Mouse (Mus musculus) embryo, embryonic 9.5 days (tissue): ENCODE results near the gene Pdia6.

ENCODE experiments used
- DNase-seq: peaks from one replicate; pipeline ENCODE4 v3.0.0-alpha.2; 2017; ENCODE audit errors: extremely low spot score

The Pdia6 gene

DNA sequence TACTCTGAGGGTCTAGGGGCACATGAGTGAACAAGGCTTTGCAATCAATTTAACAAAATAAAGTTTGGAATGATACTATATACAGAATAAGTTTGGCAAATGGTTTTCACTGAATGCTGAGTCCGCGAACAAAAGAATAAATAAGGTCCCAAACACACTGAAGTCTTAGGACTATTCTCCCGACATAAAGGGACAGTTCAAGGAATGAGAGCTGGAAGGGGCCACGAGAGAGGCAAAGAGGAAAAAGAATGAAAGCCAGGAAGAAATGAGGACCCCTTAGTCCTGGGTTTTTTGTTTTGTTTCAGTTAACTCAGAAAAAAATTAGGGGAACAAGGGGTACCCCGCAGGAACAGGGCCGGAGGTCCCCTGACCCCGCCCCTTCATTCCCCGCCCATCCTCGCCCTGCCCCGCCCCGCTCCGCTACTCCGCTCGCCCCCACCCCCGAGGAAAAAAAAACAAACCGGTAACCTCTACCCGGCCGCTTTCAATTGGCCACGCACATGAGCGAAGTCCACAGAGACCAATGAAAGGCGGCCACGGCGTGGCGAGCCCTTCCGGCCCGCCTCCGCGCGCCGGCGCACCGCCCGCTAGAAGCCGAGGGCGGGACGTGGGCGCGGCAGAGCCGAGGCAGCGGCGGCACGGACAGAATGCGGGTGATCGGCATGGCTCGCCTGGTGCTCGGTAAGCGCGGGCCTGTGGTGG is at the start of gene Pdia6:
Gene Pdia6, plus strand, starts transcription at position 575 of the 702 bp plus-strand sequence.
- DNase-seq, result peak; percentile 93

DNA sequence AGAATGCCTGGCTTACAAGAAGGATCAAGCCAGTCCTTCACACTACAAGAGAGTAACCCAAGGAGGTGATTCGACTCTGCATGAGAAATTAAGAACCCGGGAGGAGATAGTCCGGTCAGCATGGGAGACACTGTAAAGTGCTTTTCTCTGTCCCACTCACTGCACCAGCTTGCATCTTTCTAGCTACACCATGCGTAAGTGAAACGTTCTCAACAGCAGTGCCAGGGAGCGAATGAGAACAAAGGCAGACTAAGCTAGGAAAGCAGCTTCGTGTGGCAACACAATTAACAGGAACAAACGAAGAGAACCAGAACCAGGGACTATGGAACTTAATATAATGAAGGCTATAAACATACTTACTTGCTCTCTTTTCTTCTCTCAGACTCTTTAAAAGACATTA is 48.0 kb upstream of the Pdia6 start:
- no peak for DNase-seq

- DNase-seq, result no peak
Measured at GRCm38 (mm10) chr12:17219107-17219506, 47.2 kb upstream of the Pdia6 start.

- DNase-seq, result no peak
Measured at GRCm38 (mm10) chr12:17220631-17221030, 45.7 kb upstream of the Pdia6 start.

- no peak for DNase-seq
Measured at GRCm38 (mm10) chr12:17221891-17222428, 44.4 kb upstream of the Pdia6 start.

GRCm38 (mm10) chr12:17223050-17223449 is 43.3 kb upstream of the Pdia6 start:
- no peak for DNase-seq

GRCm38 (mm10) chr12:17225012-17225411 is 41.3 kb upstream of the Pdia6 start:
- no peak for DNase-seq

- no peak for DNase-seq
Measured at GRCm38 (mm10) chr12:17227903-17228302, 38.4 kb upstream of the Pdia6 start.

- no peak for DNase-seq
Measured at GRCm38 (mm10) chr12:17230581-17230980, 35.8 kb upstream of the Pdia6 start.

GRCm38 (mm10) chr12:17231513-17231912 is 34.8 kb upstream of the Pdia6 start:
- DNase-seq, result no peak

GRCm38 (mm10) chr12:17235535-17236313 is 30.6 kb upstream of the Pdia6 start:
- no peak for DNase-seq

- DNase-seq, result peak; percentile 37
Measured at GRCm38 (mm10) chr12:17238588-17239427, 27.5 kb upstream of the Pdia6 start.

DNA sequence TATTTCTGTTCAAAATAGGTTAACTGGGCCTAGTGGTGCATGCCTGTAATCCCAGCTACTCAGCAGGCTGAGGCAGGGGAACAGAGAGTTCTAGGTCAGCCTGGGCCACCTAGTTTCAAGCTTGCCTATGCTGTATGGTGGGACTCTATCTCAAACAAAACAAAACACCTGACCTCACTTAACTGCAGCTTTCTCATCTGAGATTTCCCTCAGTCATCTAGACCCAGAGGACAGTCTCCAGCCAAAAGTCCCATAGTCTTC is 27.0 kb upstream of the Pdia6 start:
- no peak for DNase-seq

- no peak for DNase-seq
Measured at GRCm38 (mm10) chr12:17241016-17241415, 25.3 kb upstream of the Pdia6 start.

DNA sequence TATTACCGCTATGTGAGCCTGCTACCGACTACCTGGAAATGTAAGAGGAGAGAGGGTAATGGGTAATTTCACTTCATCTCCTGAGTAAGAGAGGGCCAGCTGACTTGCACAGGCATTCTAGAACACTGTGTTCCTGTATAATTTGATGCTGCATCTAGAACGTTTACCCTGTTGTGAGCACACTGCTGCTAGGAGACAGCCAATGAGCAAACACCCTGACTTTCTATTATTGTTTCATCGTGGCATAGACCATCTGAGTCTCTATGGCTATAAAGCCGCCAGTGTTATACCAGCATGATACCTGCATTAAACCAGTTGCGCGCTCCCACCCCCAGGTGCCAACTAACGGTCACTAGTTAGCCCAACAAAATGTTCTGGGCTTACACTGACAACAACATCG is 24.7 kb upstream of the Pdia6 start:
- DNase-seq, result no peak

DNA sequence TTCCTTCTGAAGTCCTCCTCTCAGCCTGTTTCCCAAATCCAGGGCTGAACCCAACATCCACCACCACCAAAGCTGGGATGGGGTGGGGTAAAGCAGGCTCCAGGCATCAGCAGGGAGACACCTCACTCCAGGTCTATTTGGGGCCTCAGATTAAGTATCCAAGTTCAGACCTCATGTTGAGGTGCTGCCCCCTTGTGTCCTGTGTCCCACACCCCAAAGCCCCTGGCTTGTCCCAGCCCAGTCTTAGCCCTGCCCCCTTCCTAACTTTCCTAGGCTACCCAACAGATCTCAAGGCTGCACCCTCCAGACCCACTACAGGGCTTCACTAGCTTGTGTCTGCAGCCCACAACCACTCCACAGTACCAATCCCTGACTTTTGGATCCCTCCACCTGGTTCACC is 24.3 kb upstream of the Pdia6 start:
- DNase-seq, result no peak

GRCm38 (mm10) chr12:17250962-17251361 is 15.4 kb upstream of the Pdia6 start:
- no peak for DNase-seq

DNA sequence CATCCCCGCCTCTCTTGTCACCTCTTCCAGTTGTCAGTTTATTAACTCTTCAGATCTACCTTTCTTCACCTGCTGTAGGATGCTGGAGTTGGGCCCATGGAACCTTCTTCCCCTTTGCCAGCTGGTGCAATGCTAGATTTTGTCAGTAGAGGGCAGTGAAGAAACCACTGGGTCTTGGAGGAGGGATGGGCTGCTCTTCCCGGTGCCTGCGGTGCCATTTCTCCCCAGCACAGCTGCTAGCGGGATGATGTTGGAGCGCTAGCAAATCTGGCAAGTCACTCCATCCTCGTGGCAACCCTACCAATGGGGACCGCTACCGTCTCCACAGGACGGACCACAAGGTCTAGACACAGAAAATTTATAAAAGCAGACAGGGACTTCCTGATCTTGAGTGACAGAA is 13.3 kb upstream of the Pdia6 start:
- peak; percentile 75 for DNase-seq

- DNase-seq, result no peak
Measured at GRCm38 (mm10) chr12:17255602-17256001, 10.7 kb upstream of the Pdia6 start.

- DNase-seq, result peak; percentile 67
Measured at GRCm38 (mm10) chr12:17256905-17257304, 9.4 kb upstream of the Pdia6 start.

- DNase-seq, result no peak
Measured at GRCm38 (mm10) chr12:17258431-17258830, 7.9 kb upstream of the Pdia6 start.

DNA sequence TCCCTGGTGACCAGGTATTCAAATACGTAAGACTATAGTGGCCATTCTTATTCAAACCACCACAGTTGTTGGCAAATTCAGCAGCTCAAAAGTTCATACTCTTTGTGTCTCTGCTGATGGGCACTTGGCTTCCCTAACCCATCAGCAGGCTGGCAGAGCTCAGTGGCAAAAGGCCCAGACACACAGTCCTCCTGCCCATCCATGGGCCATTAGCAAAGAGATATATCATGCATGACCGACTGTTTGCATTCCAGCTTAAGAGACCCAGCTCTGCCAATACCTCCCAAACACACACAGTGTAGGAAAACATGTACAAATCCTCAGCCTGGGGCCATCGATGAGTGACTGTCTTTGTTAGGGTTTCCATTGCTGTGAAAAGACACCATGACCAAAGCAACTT is 5.3 kb upstream of the Pdia6 start:
- DNase-seq, result no peak
